Mouse (Mus musculus) cerebral cortex, adult 2 months (tissue): ENCODE data around the gene Exo1.

Source experiments
- WGBS: fragments of 180-500 bp; shearing (Covaris S2); methylation state at CpG from one replicate; pipeline ENCODE4 v1.1.7; 2018; 5-methylcytosine and 5-hydroxymethylcytosine counted together

The Exo1 gene

GRCm38 (mm10) chr1:175880453-175881296 lies at the start of gene Exo1:
TSS of gene Exo1 (plus strand) at chr1:175880581.
- WGBS: under 1% methylated on average over 66 of the region's 66 CpGs

GRCm38 (mm10) chr1:175855515-175855914 lies 24.9 kb upstream of the Exo1 start:
- 94% methylated on average over 1 of the region's 1 CpGs for WGBS

GRCm38 (mm10) chr1:175867050-175867449 lies 13.3 kb upstream of the Exo1 start:
- WGBS: 54% methylated on average over 1 of the region's 1 CpGs

- 19% methylated on average over 5 of the region's 5 CpGs for WGBS
These were observed 12.8 kb upstream of the Exo1 start for GRCm38 (mm10) chr1:175867558-175867957.

- 37% methylated on average over 3 of the region's 3 CpGs for WGBS
These were observed 9.7 kb upstream of the Exo1 start for GRCm38 (mm10) chr1:175870716-175871115.

GRCm38 (mm10) chr1:175872028-175872816 lies 8.2 kb upstream of the Exo1 start:
- 77% methylated on average over 6 of the region's 6 CpGs for WGBS

GRCm38 (mm10) chr1:175883398-175883797 lies 3.0 kb downstream of the Exo1 start:
- 60% methylated on average over 3 of the region's 3 CpGs for WGBS

GRCm38 (mm10) chr1:175893263-175893662 lies 12.9 kb downstream of the Exo1 start:
- 90% methylated on average over 6 of the region's 6 CpGs for WGBS

- 92% methylated on average over 12 of the region's 12 CpGs for WGBS
These were observed 13.3 kb downstream of the Exo1 start for GRCm38 (mm10) chr1:175893726-175894125.

- WGBS: 88% methylated on average over 2 of the region's 2 CpGs
These were observed 30.8 kb downstream of the Exo1 start for GRCm38 (mm10) chr1:175911207-175911606.

GRCm38 (mm10) chr1:175912038-175912437 lies 31.7 kb downstream of the Exo1 start:
- WGBS: 92% methylated on average over 3 of the region's 3 CpGs

- 77% methylated on average over 5 of the region's 5 CpGs for WGBS
These were observed 33.4 kb downstream of the Exo1 start for GRCm38 (mm10) chr1:175913728-175914303.

GRCm38 (mm10) chr1:175920029-175920428 lies 39.6 kb downstream of the Exo1 start, which contains the start of gene Gm38100:
TSS of gene Gm38100 (plus strand) at chr1:175920329.
- WGBS: 90% methylated on average over 9 of the region's 9 CpGs

- 92% methylated on average over 8 of the region's 8 CpGs for WGBS
These were observed 40.7 kb downstream of the Exo1 start for GRCm38 (mm10) chr1:175921091-175921490.

GRCm38 (mm10) chr1:175923848-175924787 lies 43.7 kb downstream of the Exo1 start:
- WGBS: 44% methylated on average over 7 of the region's 7 CpGs

- 85% methylated on average over 5 of the region's 5 CpGs for WGBS
These were observed 51.0 kb downstream of the Exo1 start for GRCm38 (mm10) chr1:175931391-175931790.

GRCm38 (mm10) chr1:175936282-175936737 lies 55.9 kb downstream of the Exo1 start:
- WGBS: 9% methylated on average over 11 of the region's 11 CpGs

- WGBS: 91% methylated on average over 3 of the region's 3 CpGs
These were observed 58.4 kb downstream of the Exo1 start for GRCm38 (mm10) chr1:175938731-175939130.

GRCm38 (mm10) chr1:175943168-175943567 lies 62.8 kb downstream of the Exo1 start:
- WGBS: 94% methylated on average over 7 of the region's 7 CpGs

GRCm38 (mm10) chr1:175946718-175947315 lies 66.4 kb downstream of the Exo1 start:
- 83% methylated on average over 4 of the region's 4 CpGs for WGBS

GRCm38 (mm10) chr1:175950421-175950820 lies 70.0 kb downstream of the Exo1 start:
- WGBS: 79% methylated on average over 3 of the region's 3 CpGs
